Mouse (Mus musculus) lung, postnatal 25 days (tissue): Measurements from ENCODE around the gene Tax1bp3.

Source experiments
- DNase-seq: peaks from one replicate; pipeline ENCODE4 v3.0.0; 2022; ENCODE audit warnings: low spot score

Tax1bp3 gene

DNA sequence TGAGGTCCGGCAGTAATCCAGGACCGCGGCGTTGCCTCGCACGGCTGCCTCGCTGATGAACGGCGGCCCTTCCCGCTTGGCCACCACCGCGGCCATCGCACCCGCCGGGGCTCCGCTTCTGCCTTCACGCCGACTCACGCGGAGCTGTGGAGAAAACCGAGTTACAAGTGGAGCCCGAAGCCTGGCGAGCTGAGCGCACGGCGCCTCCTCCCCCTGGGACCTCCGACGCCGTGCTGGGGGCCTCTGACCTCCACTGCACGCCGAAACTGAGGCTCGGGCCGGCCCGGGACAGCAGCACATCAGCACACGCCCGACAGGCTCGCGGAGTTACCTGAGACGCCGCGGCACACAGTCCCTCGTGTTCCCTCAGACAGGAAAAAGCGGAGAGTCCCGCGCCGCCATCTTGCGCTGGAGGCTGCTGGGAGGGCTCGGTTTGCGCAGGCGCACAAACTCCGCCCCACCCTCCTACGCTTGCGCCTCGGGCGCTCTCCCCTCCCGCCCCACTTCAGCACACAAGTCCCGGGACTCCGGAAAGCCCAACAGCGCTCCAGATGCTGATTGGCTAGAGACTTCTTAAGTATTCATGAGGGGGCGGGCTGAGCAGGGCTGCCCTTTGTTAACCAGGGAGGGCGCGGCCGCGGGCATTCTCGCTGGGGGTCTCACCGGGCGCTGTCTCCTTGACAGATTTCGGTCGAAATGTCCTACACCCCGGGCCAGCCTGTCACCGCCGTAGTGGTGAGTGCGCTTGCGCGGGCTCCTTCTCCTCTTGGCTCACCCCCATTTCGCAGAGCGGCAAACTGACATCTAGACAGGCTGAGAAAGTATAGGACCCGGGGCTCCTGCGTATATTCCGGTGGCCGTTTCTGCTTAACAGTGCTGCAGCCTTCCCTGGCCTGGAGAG, at the start of gene Tax1bp3, which contains the start of gene Emc6:
Gene Tax1bp3 (plus strand): TSS at position 476 of the 901 bp plus-strand sequence.
Gene Emc6 (minus strand): TSS at position 430 of the 901 bp plus-strand sequence.
- DNase-seq: peak; percentile 98

GRCm38 (mm10) chr11:73131020-73131419, 45.9 kb upstream of the Tax1bp3 start:
- peak; percentile 37 for DNase-seq

DNA sequence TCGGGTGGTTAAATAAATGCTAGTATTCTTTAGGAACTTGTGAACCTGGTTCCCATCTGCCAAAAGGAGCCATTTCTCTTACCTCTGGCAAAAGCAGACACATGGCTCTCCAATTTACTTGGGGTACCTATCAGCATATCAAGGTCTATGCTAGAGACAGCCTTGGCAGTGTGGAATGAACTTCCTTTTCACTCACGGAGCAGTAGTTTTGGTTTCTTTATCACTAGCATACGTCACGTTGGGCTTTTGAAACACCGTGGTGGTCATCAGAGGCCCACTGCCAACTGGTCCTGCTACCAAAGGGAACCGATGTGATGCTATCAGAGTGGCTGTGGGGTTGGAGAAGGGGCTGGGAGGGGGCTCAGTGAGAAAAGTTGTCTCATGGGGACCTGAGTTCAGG, 43.9 kb upstream of the Tax1bp3 start:
- DNase-seq: no peak

DNA sequence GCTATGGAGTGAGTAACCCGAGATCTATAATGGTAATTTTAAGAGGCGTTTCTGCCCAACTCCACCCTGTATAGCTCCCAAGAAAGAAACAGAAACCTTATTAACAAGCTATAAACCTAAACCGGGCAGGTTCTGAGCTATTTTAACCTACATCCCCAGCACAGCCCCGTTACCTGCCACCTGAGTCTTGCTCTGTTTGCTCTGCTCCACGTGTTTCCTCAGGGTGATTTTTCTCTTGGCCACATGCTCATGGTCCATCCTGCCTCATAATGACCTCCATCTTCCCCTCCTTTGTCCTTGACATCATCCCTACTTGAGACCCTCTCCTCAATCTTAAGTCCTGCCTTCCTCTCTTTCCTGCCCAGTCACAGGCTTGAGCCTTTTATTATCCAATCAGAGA, 42.7 kb upstream of the Tax1bp3 start:
- no peak for DNase-seq

- DNase-seq: no peak
Measured at GRCm38 (mm10) chr11:73136587-73136986, 40.3 kb upstream of the Tax1bp3 start.

DNA sequence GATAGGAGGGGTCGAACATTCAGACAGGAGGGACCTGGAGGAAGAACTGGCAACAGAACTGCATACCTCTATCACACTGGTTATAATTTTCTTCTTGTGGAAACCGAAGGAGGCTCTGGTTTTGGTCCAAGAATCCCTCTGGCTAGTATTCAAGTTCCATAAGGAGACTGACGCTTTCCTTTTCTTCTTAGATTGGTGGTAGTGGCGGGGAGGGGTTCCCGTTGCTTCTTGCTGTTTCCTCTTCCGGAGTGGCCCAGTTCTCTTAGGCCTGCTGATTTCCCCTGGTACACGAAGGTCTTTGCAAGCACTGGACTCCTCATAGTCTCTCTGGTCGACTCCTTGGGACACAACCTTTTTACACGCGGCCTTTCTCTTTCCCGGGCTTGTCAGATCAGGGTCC, 39.8 kb upstream of the Tax1bp3 start:
- no peak for DNase-seq

- peak; percentile 94 for DNase-seq
Measured at GRCm38 (mm10) chr11:73137591-73138501, 39.0 kb upstream of the Tax1bp3 start, which contains the start of gene Haspin. TSS of gene Haspin (minus strand) at chr11:73138294.

- DNase-seq: peak; percentile 83
Measured at GRCm38 (mm10) chr11:73144261-73144681, 32.6 kb upstream of the Tax1bp3 start.

GRCm38 (mm10) chr11:73146026-73146974, 30.6 kb upstream of the Tax1bp3 start:
- DNase-seq: no peak

- DNase-seq: no peak
Measured at GRCm38 (mm10) chr11:73146975-73147365, 29.9 kb upstream of the Tax1bp3 start.

- DNase-seq: no peak
Measured at GRCm38 (mm10) chr11:73148209-73148608, 28.7 kb upstream of the Tax1bp3 start.

GRCm38 (mm10) chr11:73155071-73155470, 21.8 kb upstream of the Tax1bp3 start:
- no peak for DNase-seq

DNA sequence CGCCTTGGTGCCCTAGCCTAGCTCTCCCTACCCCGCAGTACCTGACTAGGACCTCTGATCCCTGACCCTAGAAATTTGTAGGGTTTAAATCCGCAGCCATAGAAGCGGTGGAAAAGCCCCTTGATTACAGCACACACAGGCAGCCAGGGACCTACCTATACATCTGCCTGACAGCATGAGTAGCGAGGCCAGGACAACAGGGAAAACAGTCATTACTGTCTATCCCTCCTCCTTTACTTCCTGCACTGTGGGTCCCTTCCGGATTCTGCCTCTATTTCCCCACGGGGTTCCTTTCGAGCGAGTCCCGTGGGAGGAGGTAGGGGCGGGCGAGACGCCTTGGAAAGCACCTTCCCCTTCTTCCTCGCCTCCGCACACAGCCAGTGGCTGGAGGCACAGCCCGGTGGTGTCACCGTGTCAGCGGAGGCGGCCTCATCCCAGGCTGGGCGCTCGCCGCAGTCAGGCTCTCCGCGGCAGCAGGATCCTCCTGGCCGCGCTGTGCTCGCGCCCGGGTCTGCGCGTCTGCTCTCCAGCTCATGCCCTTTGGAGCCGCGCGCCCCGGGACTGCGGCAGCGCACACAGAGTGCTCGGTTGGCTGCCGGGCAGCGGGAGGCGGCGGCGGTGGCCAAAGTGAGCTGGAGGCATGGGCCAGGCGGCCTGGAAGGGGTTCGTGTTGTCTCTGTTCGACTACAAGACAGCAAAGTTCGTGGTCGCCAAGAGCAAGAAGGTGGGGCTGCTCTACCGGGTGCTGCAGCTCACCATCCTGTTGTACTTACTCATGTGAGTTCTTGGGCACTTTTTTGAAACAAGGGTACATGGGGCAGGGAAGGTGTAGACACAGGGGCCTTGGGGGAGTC, 16.7 kb upstream of the Tax1bp3 start, which contains the start of gene P2rx5:
Gene P2rx5 (plus strand): TSS at position 465 of the 854 bp plus-strand sequence.
- DNase-seq: no peak

DNA sequence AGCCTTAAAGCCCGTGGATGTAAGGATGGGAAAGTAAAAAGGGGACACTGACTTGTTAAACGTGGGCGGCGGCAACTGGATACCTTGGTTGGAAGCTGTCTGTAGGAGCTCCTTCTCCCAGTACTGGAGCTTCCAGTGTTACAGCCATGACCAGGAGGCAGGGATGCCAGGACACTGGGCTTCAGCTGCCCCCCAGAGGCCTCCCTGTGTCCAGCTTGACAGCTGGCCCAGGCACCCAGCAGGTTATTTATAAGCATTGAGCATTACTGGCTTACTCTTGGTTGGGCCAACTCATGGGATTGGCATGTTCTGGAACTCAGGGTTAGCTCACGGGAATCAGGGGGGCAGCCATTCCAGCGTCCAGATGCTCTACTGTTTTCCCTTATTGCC, 16.1 kb upstream of the Tax1bp3 start:
- peak; percentile 56 for DNase-seq

DNA sequence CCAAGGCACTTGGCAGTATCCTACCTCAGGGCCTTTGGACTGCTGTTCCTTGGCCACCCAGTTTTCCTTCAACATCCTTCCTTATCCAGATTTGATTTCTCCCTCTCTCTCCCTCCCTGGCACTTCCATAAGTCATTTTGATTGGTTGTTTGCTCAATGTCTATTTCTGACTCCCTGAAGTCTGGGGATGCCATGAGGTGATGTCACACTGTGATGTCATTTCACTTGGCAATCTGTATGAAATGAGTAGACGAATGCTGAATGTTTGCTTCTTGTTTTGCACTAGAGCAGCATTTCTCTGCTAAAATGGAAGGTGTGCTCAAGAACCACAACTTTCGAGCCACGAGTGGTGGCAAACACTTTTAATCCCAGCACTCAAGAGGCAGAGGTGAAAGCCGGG, 15.3 kb upstream of the Tax1bp3 start:
- no peak for DNase-seq

DNA sequence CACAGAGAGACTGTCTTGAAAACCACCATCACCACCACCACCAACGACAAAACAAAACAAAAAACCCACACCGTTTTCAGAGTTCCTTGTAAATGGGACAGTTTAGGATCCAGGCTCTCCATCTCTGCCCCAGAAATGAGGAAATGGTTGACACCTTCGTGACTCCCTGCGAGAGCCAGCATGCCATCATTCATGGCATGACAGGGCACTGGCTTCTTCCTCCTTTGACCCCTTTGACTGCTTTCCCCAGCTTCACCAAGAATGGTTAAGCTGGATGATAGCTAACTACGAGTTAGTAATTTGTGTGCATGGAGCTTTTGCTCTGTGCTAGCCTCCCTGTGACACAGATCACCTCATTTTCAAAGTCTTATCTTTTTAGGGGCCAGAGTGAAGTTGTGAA, 14.6 kb upstream of the Tax1bp3 start:
- no peak for DNase-seq

- DNase-seq: no peak
Measured at GRCm38 (mm10) chr11:73168071-73168470, 8.8 kb upstream of the Tax1bp3 start.

DNA sequence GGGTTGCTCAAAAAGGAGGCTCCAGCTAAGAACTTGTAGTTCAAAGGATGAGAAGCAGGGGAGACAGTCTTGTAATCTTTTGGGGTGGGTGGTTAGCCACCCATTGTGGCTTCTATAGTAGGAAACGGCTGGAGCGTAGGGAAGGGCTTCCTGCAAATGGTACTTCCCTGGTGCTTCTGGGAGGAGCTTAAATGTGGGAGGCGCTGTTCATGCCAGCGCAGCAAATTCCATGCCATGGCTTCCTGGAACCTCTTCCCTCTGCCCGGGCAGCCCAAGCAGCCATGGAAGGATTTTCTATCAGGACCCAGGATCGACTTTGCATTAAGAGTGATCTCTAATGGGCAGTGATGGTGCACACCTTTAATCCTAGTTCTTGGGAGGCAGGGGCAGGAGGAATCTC, 8.3 kb upstream of the Tax1bp3 start:
- DNase-seq: no peak

GRCm38 (mm10) chr11:73169231-73169630, 7.7 kb upstream of the Tax1bp3 start:
- peak; percentile 59 for DNase-seq

DNA sequence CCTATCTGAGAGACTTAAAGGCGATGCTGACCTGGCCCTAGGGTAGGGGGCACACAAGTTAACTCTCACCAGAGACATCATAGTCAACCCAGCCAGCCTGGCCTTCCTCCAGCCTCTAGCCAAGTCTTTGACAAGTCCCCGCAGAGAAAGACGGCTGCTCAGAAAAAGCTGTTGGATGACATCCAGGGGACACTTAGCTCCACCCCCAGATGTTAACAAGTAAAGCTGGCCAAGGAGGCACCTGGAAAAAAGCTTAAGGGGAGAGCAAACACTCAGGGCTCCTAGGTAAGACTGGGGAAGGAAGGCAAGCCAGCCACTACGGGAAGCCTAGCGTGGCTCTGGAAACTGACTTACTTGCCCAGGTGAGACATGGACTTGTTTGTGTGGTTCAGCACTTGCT, 4.7 kb upstream of the Tax1bp3 start:
- peak; percentile 91 for DNase-seq
